Mouse (Mus musculus) midbrain, embryonic 13.5 days (tissue): Measurements from ENCODE around the gene Il10rb. TPM values are rescaled to one million over a fixed set of nuclear protein-coding genes. Genes with fewer than 3 reads are reported as not detected.
"Not testable (repeated sequence)": the region's sequence is repeated elsewhere in the genome, so short reads cannot be mapped to it uniquely, and the experiment has no call there.

Experiments used
- ATAC-seq: fragments of 200-750 bp; cut with Nextera tagmentation; 2 replicates; pipeline ENCODE4 v1.8.0; 2017; ENCODE audit warnings: mild to moderate bottlenecking, moderate TSS enrichment, moderate library complexity
- H3K27ac ChIP-seq: fragments of 300-500 bp; sonication (generic); 2 replicates; pipeline ENCODE4 v1.5.1; 2015; ENCODE audit warnings: inconsistent platforms, mild to moderate bottlenecking, moderate library complexity
- H3K27me3 ChIP-seq: fragments of 300-500 bp; sonication (generic); 2 replicates; pipeline ENCODE4 v1.6.1; 2015; ENCODE audit warnings: mild to moderate bottlenecking, inconsistent platforms
- H3K36me3 ChIP-seq: fragments of 300-500 bp; sonication (generic); 2 replicates; pipeline ENCODE4 v1.6.1; 2015; ENCODE audit warnings: mild to moderate bottlenecking, inconsistent platforms
- H3K4me1 ChIP-seq: fragments of 300-500 bp; sonication (generic); replicated peaks from 2 replicates; pipeline ENCODE4 v1.6.1; 2015; ENCODE audit warnings: inconsistent platforms
- H3K4me2 ChIP-seq: fragments of 300-500 bp; sonication (generic); replicated peaks from 2 replicates; pipeline ENCODE4 v1.6.1; 2015; ENCODE audit warnings: moderate library complexity, mild to moderate bottlenecking, inconsistent platforms
- H3K4me3 ChIP-seq: fragments of 300-500 bp; sonication (generic); replicated peaks from 2 replicates; pipeline ENCODE4 v1.5.1; 2015; ENCODE audit warnings: mild to moderate bottlenecking, inconsistent platforms
- H3K9ac ChIP-seq: fragments of 300-500 bp; sonication (generic); replicated peaks from 2 replicates; pipeline ENCODE4 v1.6.1; 2015; ENCODE audit warnings: mild to moderate bottlenecking, inconsistent platforms
- H3K9me3 ChIP-seq: fragments of 300-500 bp; sonication (generic); 2 replicates; pipeline ENCODE4 v1.6.1; 2016; ENCODE audit warnings: mild to moderate bottlenecking, inconsistent platforms
- WGBS: fragments of 180-500 bp; shearing (Covaris S2); methylation state at CpG from one replicate; pipeline ENCODE4 v1.1.7; 2015; 5-methylcytosine and 5-hydroxymethylcytosine counted together
- polyA plus RNA-seq: library from polyadenylated mRNA; unstranded; fragments of >200 nt; fragmentation: Nextera tagmentation; extraction: Ambion mirVana; gene quantifications from 2 replicates; pipeline ENCODE4 v1.2.1, GENCODE M21; 2015

Gene Il10rb
- polyA plus RNA-seq, 1 experiment from 2014 or later, result 7.1 TPM

- Histone ChIP-seq H3K4me1 (no peaks in the 10 kb centered on the region), H3K9ac (no peak overlapping the region), H3K9me3 (no peaks in the 10 kb centered on the region), H3K4me3 (no peak overlapping the region), H3K27ac (no peak overlapping the region), H3K4me2 (no peak overlapping the region), H3K36me3 (no peaks in the 10 kb centered on the region), H3K27me3 (no peaks in the 10 kb centered on the region)
- 85% methylated on average over 5 of the region's 5 CpGs for WGBS
- ATAC-seq, result no peak
Measured at GRCm38 (mm10) chr16:91427461-91427860, 21.5 kb downstream of the Il10rb start.

GRCm38 (mm10) chr16:91428259-91428865 lies 22.4 kb downstream of the Il10rb start:
- no peak overlapping the region for H3K4me3 ChIP-seq
- no peak for ATAC-seq
- H3K4me2 ChIP-seq, result no peak overlapping the region
- no peaks in the 10 kb centered on the region for H3K36me3 ChIP-seq
- H3K9me3 ChIP-seq, result no peaks in the 10 kb centered on the region
- H3K27ac ChIP-seq, result no peak overlapping the region
- H3K9ac ChIP-seq, result no peak overlapping the region
- H3K27me3 ChIP-seq, result no peaks in the 10 kb centered on the region
- peaks cover 4% of the 10 kb centered on the region for H3K4me1 ChIP-seq
- WGBS, result 83% methylated on average over 8 of the region's 8 CpGs

DNA sequence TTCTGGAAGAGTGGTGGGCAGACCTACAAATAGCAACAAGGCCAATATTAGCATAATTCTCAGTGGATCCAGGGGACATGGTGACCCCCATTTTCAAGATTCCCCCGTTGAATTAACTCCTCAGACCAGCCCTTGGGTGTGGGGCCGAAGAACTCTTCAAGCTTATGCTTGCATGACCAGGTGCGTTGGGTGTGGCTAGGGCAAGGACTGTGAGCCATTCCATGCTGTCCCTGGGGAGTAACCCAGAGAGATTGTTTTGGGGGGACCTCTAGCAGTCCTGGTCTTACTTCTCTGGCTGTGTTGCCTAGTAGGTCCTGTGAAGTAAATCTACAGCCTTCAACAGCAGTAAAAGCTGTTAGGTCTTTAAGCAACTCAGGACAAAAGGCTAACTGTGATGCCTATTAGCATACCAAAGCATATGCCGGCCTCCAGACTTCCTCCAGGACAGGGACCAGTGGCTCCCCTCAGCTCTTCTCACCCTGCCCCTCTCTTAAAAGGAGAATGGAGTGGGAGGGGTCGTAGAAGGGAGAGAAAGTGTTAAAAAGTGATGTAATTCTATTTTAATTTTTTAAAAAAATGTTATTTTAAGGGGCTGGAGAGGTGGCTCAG lies 26.9 kb downstream of the Il10rb start:
- Histone ChIP-seq H3K4me3 (no peak overlapping the region), H3K27me3 (no peaks in the 10 kb centered on the region), H3K27ac (no peak overlapping the region), H3K4me1 (peaks cover 4% of the 10 kb centered on the region), H3K9me3 (no peaks in the 10 kb centered on the region), H3K9ac (no peak overlapping the region), H3K4me2 (no peak overlapping the region), H3K36me3 (no peaks in the 10 kb centered on the region)
- ATAC-seq, result no peak
- WGBS, result 31% methylated on average over 5 of the region's 5 CpGs

- ATAC-seq, result no peak
- H3K27me3 ChIP-seq, result no peaks in the 10 kb centered on the region
- no peak overlapping the region for H3K9ac ChIP-seq
- peaks cover 4% of the 10 kb centered on the region for H3K4me1 ChIP-seq
- 69% methylated on average over 8 of the region's 8 CpGs for WGBS
- no peak overlapping the region for H3K4me2 ChIP-seq
- H3K36me3 ChIP-seq, result no peaks in the 10 kb centered on the region
- H3K27ac ChIP-seq, result no peak overlapping the region
- no peaks in the 10 kb centered on the region for H3K9me3 ChIP-seq
- no peak overlapping the region for H3K4me3 ChIP-seq
Measured at GRCm38 (mm10) chr16:91433329-91433933, 27.5 kb downstream of the Il10rb start.

GRCm38 (mm10) chr16:91434119-91434518 lies 28.2 kb downstream of the Il10rb start:
- no peaks in the 10 kb centered on the region for H3K9me3 ChIP-seq
- H3K27ac ChIP-seq, result no peak overlapping the region
- no peak for ATAC-seq
- H3K4me3 ChIP-seq, result no peak overlapping the region
- H3K9ac ChIP-seq, result no peak overlapping the region
- no peaks in the 10 kb centered on the region for H3K27me3 ChIP-seq
- WGBS, result 98% methylated on average over 3 of the region's 3 CpGs
- peaks cover 4% of the 10 kb centered on the region for H3K4me1 ChIP-seq
- H3K36me3 ChIP-seq, result no peaks in the 10 kb centered on the region
- H3K4me2 ChIP-seq, result no peak overlapping the region

DNA sequence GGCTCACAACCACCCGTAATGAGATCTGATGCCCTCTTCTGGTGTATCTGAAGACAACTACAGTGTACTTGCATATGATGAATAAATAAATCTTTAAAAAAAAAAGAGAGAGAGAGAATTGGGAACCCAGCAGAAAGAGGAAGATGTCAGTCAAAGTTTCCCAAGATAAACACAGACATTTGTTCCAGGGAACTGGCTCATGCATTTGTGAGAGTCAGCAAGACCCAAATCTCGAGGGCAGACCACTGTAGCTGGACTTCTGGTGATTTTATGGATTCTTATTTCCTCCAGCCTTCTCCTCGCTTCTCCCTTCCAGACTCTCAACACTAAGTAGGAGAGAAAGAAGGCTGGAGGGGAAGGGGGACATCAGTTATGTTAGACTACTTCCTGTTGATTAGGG lies 32.1 kb downstream of the Il10rb start:
- H3K4me3 ChIP-seq, result no peak overlapping the region
- no peak overlapping the region for H3K4me2 ChIP-seq
- no peak overlapping the region for H3K9ac ChIP-seq
- no peaks in the 10 kb centered on the region; the same call in 1 of the 2 replicates for H3K4me1 ChIP-seq
- WGBS, result 74% methylated on average over 3 of the region's 3 CpGs
- no peaks in the 10 kb centered on the region for H3K36me3 ChIP-seq
- no peaks in the 10 kb centered on the region for H3K27me3 ChIP-seq
- no peak for ATAC-seq
- H3K27ac ChIP-seq, result no peak overlapping the region
- no peaks in the 10 kb centered on the region for H3K9me3 ChIP-seq

- not testable (repeated sequence) for H3K9ac ChIP-seq, H3K9me3 ChIP-seq, H3K27me3 ChIP-seq, H3K27ac ChIP-seq, H3K4me1 ChIP-seq, ATAC-seq, H3K4me3 ChIP-seq, H3K36me3 ChIP-seq, H3K4me2 ChIP-seq
- WGBS, result 93% methylated on average over 1 of the region's 1 CpGs
Measured at GRCm38 (mm10) chr16:91438599-91438998, 32.6 kb downstream of the Il10rb start.

GRCm38 (mm10) chr16:91441366-91441765 lies 35.4 kb downstream of the Il10rb start:
- Histone ChIP-seq H3K36me3 (no peaks in the 10 kb centered on the region), H3K4me1 (no peaks in the 10 kb centered on the region), H3K9ac (no peak overlapping the region), H3K27me3 (no peaks in the 10 kb centered on the region), H3K4me2 (no peak overlapping the region), H3K4me3 (no peak overlapping the region), H3K9me3 (no peaks in the 10 kb centered on the region), H3K27ac (no peak overlapping the region)
- WGBS, result 72% methylated on average over 7 of the region's 7 CpGs
- ATAC-seq, result no peak

- no peak overlapping the region for H3K9ac ChIP-seq
- H3K4me1 ChIP-seq, result no peaks in the 10 kb centered on the region
- 86% methylated on average over 7 of the region's 7 CpGs for WGBS
- H3K36me3 ChIP-seq, result no peaks in the 10 kb centered on the region
- no peak for ATAC-seq
- H3K27ac ChIP-seq, result no peak overlapping the region
- H3K4me2 ChIP-seq, result no peak overlapping the region
- no peaks in the 10 kb centered on the region for H3K27me3 ChIP-seq
- H3K9me3 ChIP-seq, result no peaks in the 10 kb centered on the region
- no peak overlapping the region for H3K4me3 ChIP-seq
Measured at GRCm38 (mm10) chr16:91441811-91442240, 35.9 kb downstream of the Il10rb start.

- H3K27ac ChIP-seq, result no peak overlapping the region
- no peak overlapping the region for H3K4me3 ChIP-seq
- no peaks in the 10 kb centered on the region for H3K9me3 ChIP-seq
- no peak overlapping the region for H3K9ac ChIP-seq
- H3K4me2 ChIP-seq, result no peak overlapping the region
- H3K4me1 ChIP-seq, result no peaks in the 10 kb centered on the region
- WGBS, result 67% methylated on average over 4 of the region's 4 CpGs
- H3K27me3 ChIP-seq, result no peaks in the 10 kb centered on the region
- ATAC-seq, result no peak
- no peaks in the 10 kb centered on the region for H3K36me3 ChIP-seq
Measured at GRCm38 (mm10) chr16:91442446-91442845, 36.5 kb downstream of the Il10rb start.

- H3K9ac ChIP-seq, result no peak overlapping the region
- no peak overlapping the region for H3K4me2 ChIP-seq
- WGBS, result 88% methylated on average over 8 of the region's 8 CpGs
- H3K4me1 ChIP-seq, result no peaks in the 10 kb centered on the region
- no peak overlapping the region for H3K4me3 ChIP-seq
- H3K27me3 ChIP-seq, result no peaks in the 10 kb centered on the region
- no peak for ATAC-seq
- H3K27ac ChIP-seq, result no peak overlapping the region
- H3K36me3 ChIP-seq, result no peaks in the 10 kb centered on the region
- H3K9me3 ChIP-seq, result no peaks in the 10 kb centered on the region
Measured at GRCm38 (mm10) chr16:91443211-91443611, 37.2 kb downstream of the Il10rb start.

- Histone ChIP-seq H3K4me2 (no peak overlapping the region), H3K36me3 (no peaks in the 10 kb centered on the region), H3K9me3 (no peaks in the 10 kb centered on the region), H3K4me1 (no peaks in the 10 kb centered on the region), H3K9ac (no peak overlapping the region), H3K27me3 (no peaks in the 10 kb centered on the region), H3K27ac (no peak overlapping the region), H3K4me3 (no peak overlapping the region)
- WGBS, result 91% methylated on average over 4 of the region's 4 CpGs
- ATAC-seq, result no peak
Measured at GRCm38 (mm10) chr16:91444847-91445246, 38.9 kb downstream of the Il10rb start.
